Mouse (Mus musculus) midbrain, embryonic 14.5 days (tissue): ENCODE results near the gene Supt16. TPM values are rescaled to one million over a fixed set of nuclear protein-coding genes. Genes with fewer than 3 reads are reported as not detected.

Experiments
- ATAC-seq: fragments of 200-750 bp; cut with Nextera tagmentation; 2 replicates; pipeline ENCODE4 v1.8.0; 2017; ENCODE audit warnings: moderate number of reproducible peaks, moderate library complexity; ENCODE audit not compliant: low FRiP score, low TSS enrichment
- DNase-seq: peaks from one replicate; pipeline ENCODE4 v3.0.0-alpha.2; 2015
- H3K27ac ChIP-seq: fragments of 300-500 bp; sonication (generic); replicated peaks from 2 replicates; pipeline ENCODE4 v1.5.1; 2014; ENCODE audit warnings: mild to moderate bottlenecking, low read depth, low read length, moderate library complexity
- H3K27me3 ChIP-seq: fragments of 300-500 bp; sonication (generic); 2 replicates; pipeline ENCODE4 v1.6.1; 2014; ENCODE audit warnings: low read length, control low read depth, mixed read lengths; ENCODE audit not compliant: control insufficient read depth, insufficient read depth
- H3K36me3 ChIP-seq: fragments of 300-500 bp; sonication (generic); 2 replicates; pipeline ENCODE4 v1.6.1; 2014; ENCODE audit warnings: low read length, control low read depth; ENCODE audit not compliant: control insufficient read depth, insufficient read depth
- H3K4me1 ChIP-seq: fragments of 300-500 bp; sonication (generic); 2 replicates; pipeline ENCODE4 v1.6.1; 2014; ENCODE audit warnings: mild to moderate bottlenecking, antibody characterized with exemption, low read length, control low read depth; ENCODE audit not compliant: control insufficient read depth, insufficient read depth
- H3K4me2 ChIP-seq: fragments of 300-500 bp; sonication (generic); 2 replicates; pipeline ENCODE4 v1.6.1; 2014; ENCODE audit warnings: mild to moderate bottlenecking, low read length, moderate library complexity
- H3K4me3 ChIP-seq: fragments of 300-500 bp; sonication (generic); replicated peaks from 2 replicates; pipeline ENCODE4 v1.5.1; 2014; ENCODE audit warnings: low read depth, low read length
- H3K9ac ChIP-seq: fragments of 300-500 bp; sonication (generic); replicated peaks from 2 replicates; pipeline ENCODE4 v1.6.1; 2014; ENCODE audit warnings: mild to moderate bottlenecking, low read length, moderate library complexity
- H3K9me3 ChIP-seq: fragments of 300-500 bp; sonication (generic); 2 replicates; pipeline ENCODE4 v1.6.1; 2016; ENCODE audit warnings: low read length, control low read depth, mixed read lengths; ENCODE audit not compliant: control insufficient read depth
- WGBS: fragments of 180-500 bp; shearing (Covaris S2); extraction: QIAGEN DNeasy Blood & Tissue Kit; methylation state at CpG from one replicate; pipeline ENCODE4 v1.1.7; 2014; 5-methylcytosine and 5-hydroxymethylcytosine counted together
- polyA plus RNA-seq: library from polyadenylated mRNA; unstranded; fragments of >200 nt; fragmentation: Nextera tagmentation; extraction: Ambion mirVana; gene quantifications from 2 replicates; pipeline ENCODE4 v1.2.1, GENCODE M21; 2014

Supt16 gene
- 58.7 and 74.9 TPM in 2 replicates for polyA plus RNA-seq

DNA sequence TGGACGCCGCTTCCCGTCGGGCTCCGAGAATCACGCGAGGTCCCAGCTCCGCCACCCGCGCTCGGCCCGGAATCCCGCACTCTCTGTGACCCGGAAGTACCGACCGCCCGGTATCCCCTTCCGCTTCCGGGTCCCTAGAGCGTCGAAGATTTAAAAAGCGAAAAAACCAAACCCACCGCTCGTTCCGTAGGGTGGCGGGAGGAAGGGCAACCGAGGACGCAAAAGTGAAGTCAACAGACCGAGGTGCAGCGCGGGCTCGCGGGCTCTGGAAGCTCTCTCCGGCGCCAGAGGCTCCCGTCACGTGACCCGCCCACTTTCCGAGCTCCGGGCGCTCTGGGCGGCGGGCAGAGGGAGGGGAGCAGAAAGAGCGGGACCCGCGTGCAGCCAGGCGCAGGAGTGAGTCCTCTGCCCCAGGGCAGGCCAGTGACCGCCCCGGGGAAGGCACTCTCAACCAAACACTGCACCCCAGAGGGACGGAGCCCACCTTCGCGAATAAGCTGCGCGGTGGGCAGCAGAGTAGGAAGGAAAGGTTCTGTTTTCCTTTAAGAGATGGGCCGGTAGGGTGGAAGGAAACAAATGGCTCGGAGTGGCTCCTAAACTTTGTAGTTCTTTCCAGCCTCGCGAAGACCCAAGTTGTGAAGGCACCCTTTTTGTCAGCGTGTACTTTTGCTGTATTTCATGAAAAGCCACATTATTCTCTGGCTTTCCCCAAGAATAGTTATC lies at the start of gene Supt16:
Supt16 (minus strand) TSS at position 261 of the 723 bp plus-strand sequence.
- peaks cover 18% of the 10 kb centered on the region for H3K4me1 ChIP-seq
- under 1% methylated on average over 57 of the region's 59 CpGs for WGBS
- no peaks in the 10 kb centered on the region for H3K27me3 ChIP-seq
- H3K27ac ChIP-seq = peak within 1 kb of the TSS; percentile 94
- H3K4me2 ChIP-seq = peak within 1 kb of the TSS; percentile 84
- DNase-seq = peak; percentile 92
- peaks cover 47% of the 10 kb centered on the region for H3K36me3 ChIP-seq
- peak within 1 kb of the TSS; percentile 95 for H3K9ac ChIP-seq
- ATAC-seq = peak; percentile 96
- H3K9me3 ChIP-seq = no peaks in the 10 kb centered on the region
- H3K4me3 ChIP-seq = peak within 1 kb of the TSS; percentile 92

DNA sequence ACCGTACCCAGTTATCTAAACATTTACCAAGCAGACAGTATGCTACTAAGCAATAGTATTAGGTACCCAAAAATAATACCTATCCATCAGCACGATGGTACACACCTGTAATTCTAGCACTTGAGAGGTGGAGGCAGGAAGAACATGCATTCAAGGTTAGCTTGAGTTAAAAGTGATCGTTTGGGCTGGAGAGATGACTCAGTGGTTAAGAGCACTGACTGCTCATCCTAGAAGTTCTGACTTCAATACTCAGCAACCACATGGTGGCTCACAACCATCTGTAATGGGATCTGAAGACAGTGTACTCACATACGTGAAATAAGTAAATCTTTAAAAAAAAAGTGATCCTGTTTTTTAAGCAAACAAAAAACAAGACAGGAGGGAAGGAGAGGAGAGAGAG lies 48.9 kb upstream of the Supt16 start:
- Histone ChIP-seq H3K27me3 (no peaks in the 10 kb centered on the region), H3K36me3 (no peaks in the 10 kb centered on the region)
- no peak for DNase-seq

DNA sequence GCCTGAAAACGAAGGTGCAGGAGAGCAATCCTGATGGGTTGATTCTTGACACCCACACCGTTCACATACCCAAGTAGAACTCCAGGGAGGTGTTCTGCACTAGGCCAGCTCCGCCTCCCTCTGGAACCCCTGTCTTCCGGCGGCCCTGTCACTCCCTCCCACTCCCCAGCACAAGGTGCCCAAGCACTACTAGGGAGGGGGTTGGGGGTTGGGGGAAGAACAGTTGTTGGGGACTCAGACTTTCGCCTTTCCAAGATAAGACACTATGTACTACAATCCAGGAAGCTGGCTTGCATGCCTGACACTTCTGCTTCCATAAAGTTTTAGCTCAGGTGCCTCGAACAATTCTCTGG lies 47.5 kb upstream of the Supt16 start:
- 13% methylated on average over 7 of the region's 7 CpGs for WGBS
- H3K27me3 ChIP-seq = no peaks in the 10 kb centered on the region
- H3K9me3 ChIP-seq = no peaks in the 10 kb centered on the region
- no peak for DNase-seq
- ATAC-seq = no peak; the same call in 1 of the 2 replicates
- H3K4me2 ChIP-seq = peak overlapping the region; percentile 75
- peaks cover 4% of the 10 kb centered on the region; the same call in 1 of the 2 replicates for H3K4me1 ChIP-seq
- no peaks in the 10 kb centered on the region for H3K36me3 ChIP-seq
- H3K27ac ChIP-seq = peak overlapping the region; percentile 14; the same call in 1 of the 2 replicates
- H3K4me3 ChIP-seq = peak overlapping the region; percentile 73
- peak overlapping the region; percentile 43 for H3K9ac ChIP-seq

More for the DNA sequence above, 48.9 kb upstream of the Supt16 start:
- H3K4me2 ChIP-seq = no peak overlapping the region
- 90% methylated on average over 4 of the region's 4 CpGs for WGBS
- no peak overlapping the region for H3K9ac ChIP-seq
- no peak overlapping the region for H3K27ac ChIP-seq
- H3K4me1 ChIP-seq = peaks cover 4% of the 10 kb centered on the region; the same call in 1 of the 2 replicates
- H3K9me3 ChIP-seq = no peaks in the 10 kb centered on the region
- H3K4me3 ChIP-seq = no peak overlapping the region
- no peak for ATAC-seq

GRCm38 (mm10) chr14:52244041-52244689 lies 46.9 kb upstream of the Supt16 start:
- Histone ChIP-seq H3K27me3 (no peaks in the 10 kb centered on the region), H3K4me2 (peak overlapping the region; percentile 75), H3K4me3 (peak overlapping the region; percentile 73), H3K9ac (peak overlapping the region; percentile 80), H3K36me3 (no peaks in the 10 kb centered on the region), H3K27ac (peak overlapping the region; percentile 65), H3K9me3 (no peaks in the 10 kb centered on the region), H3K4me1 (peaks cover 4% of the 10 kb centered on the region; the same call in 1 of the 2 replicates)
- DNase-seq (peak; percentile 99), ATAC-seq (peak; percentile 99)
- under 1% methylated on average over 32 of the region's 32 CpGs for WGBS

DNA sequence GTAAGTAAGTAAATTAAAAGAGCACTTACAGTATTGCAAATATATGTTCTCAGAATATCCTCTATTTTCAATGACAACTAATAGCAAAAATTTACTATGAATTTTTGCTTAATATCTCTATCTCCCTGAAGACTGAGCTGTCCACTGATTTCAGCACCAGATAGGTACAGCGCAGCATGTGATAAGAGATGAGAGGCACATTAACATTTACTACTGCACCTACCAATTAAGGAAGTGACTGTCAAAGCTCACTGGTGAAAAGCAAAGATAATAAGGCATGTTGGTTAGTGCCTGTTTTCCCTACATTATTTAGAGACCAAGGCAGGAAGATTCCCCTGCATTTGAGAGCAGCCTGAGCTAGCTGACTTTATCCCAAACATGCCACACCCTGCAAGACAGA lies 39.0 kb upstream of the Supt16 start:
- Histone ChIP-seq H3K27me3 (no peaks in the 10 kb centered on the region), H3K27ac (no peak overlapping the region), H3K4me2 (no peak overlapping the region), H3K9me3 (no peaks in the 10 kb centered on the region), H3K4me3 (no peak overlapping the region), H3K36me3 (peaks cover 55% of the 10 kb centered on the region), H3K4me1 (no peaks in the 10 kb centered on the region), H3K9ac (no peak overlapping the region)
- no peak for ATAC-seq
- no peak for DNase-seq
- 98% methylated on average over 1 of the region's 1 CpGs for WGBS

- H3K27ac ChIP-seq = no peak overlapping the region
- DNase-seq (no peak), ATAC-seq (no peak)
- no peak overlapping the region for H3K9ac ChIP-seq
- no peaks in the 10 kb centered on the region for H3K4me1 ChIP-seq
- peaks cover 66% of the 10 kb centered on the region for H3K36me3 ChIP-seq
- H3K4me2 ChIP-seq = no peak overlapping the region
- H3K9me3 ChIP-seq = no peaks in the 10 kb centered on the region
- H3K27me3 ChIP-seq = no peaks in the 10 kb centered on the region
- H3K4me3 ChIP-seq = no peak overlapping the region
- 97% methylated on average over 7 of the region's 7 CpGs for WGBS
These were observed 37.9 kb upstream of the Supt16 start for GRCm38 (mm10) chr14:52235165-52235564.

DNA sequence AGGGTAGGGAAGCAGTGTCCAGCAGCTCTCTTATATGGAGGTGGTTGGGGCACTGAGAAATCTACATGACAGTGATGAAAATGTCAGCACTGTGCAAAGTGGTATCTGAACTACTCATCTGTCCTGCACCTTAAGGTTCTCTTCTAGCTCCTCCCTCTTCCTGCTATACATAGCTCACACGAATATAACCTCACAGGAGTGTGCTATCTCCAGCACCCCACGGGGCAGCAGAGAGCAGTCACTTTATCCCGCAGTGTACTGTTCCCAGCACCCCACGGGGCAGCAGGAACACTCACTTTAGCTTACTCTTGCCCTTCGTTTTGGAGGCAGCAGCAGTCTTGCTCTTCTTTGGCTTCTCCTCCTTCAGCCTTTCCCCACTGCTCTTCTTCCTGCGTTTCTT lies 35.0 kb upstream of the Supt16 start:
- H3K9ac ChIP-seq = no peak overlapping the region
- H3K9me3 ChIP-seq = no peaks in the 10 kb centered on the region
- WGBS = 88% methylated on average over 6 of the region's 6 CpGs
- no peak overlapping the region for H3K4me2 ChIP-seq
- ATAC-seq (no peak), DNase-seq (no peak)
- no peak overlapping the region for H3K4me3 ChIP-seq
- H3K27me3 ChIP-seq = no peaks in the 10 kb centered on the region
- no peaks in the 10 kb centered on the region for H3K4me1 ChIP-seq
- no peak overlapping the region for H3K27ac ChIP-seq
- H3K36me3 ChIP-seq = peaks cover 93% of the 10 kb centered on the region

DNA sequence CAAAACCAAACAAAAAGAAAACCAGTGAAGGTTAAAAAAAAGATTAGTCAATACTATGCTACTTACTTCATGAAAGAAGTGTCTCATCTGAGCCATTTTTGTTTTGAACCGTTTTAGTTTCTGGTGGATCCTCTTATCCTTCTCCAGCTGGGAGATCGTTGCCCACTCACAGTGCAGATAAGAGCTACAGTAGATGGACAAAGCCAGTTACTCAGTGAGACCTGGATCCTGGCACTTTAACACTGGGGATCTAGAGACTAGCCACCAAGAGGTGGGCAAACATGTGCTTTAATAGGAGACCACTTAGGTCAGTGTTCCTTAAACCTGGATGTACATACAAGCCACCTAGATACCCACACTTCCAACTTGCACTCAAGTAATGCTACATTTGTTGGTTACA lies 28.8 kb upstream of the Supt16 start:
- ATAC-seq (no peak), DNase-seq (no peak)
- 94% methylated on average over 2 of the region's 2 CpGs for whole genome bisulfite sequencing
- H3K4me3 ChIP-seq = no peak overlapping the region
- H3K36me3 ChIP-seq = peaks cover 97% of the 10 kb centered on the region
- no peaks in the 10 kb centered on the region for H3K9me3 ChIP-seq
- H3K27me3 ChIP-seq = no peaks in the 10 kb centered on the region
- H3K4me2 ChIP-seq = no peak overlapping the region
- no peak overlapping the region for H3K9ac ChIP-seq
- no peak overlapping the region for H3K27ac ChIP-seq
- H3K4me1 ChIP-seq = no peaks in the 10 kb centered on the region

DNA sequence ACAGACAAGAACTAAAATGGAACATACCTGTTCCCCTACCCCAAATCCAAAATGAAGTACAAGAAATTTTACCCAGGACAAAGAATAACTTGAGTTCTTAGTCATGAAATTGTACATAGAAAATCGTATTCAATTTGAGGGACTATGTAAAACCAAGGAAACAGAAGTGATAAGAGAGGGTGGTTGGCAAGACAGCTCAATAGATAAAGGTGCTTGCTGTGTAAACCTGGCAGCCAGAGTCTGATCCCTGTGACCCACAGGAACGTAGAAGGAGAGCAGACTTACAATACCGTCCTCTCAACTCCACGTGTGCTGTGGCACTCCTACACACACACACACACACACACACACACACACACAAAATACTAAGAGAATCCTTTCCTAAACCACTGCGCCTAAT lies 20.0 kb upstream of the Supt16 start:
- Histone ChIP-seq H3K9me3 (no peaks in the 10 kb centered on the region), H3K9ac (no peak overlapping the region), H3K36me3 (peaks cover 93% of the 10 kb centered on the region), H3K4me3 (no peak overlapping the region), H3K27ac (no peak overlapping the region), H3K4me2 (no peak overlapping the region), H3K4me1 (no peaks in the 10 kb centered on the region), H3K27me3 (no peaks in the 10 kb centered on the region)
- no peak for DNase-seq
- WGBS = 94% methylated on average over 5 of the region's 5 CpGs
- no peak for ATAC-seq
